Mouse (Mus musculus): ENCODE results near the gene Crtap. TPM values are rescaled to one million over a fixed set of nuclear protein-coding genes. Genes with fewer than 3 reads are reported as not detected.

Gene Crtap
- 124 and 147 TPM in 2 replicates for polyA plus RNA-seq (2015; fragmentation: Nextera tagmentation; extraction: Ambion mirVana)

DNA sequence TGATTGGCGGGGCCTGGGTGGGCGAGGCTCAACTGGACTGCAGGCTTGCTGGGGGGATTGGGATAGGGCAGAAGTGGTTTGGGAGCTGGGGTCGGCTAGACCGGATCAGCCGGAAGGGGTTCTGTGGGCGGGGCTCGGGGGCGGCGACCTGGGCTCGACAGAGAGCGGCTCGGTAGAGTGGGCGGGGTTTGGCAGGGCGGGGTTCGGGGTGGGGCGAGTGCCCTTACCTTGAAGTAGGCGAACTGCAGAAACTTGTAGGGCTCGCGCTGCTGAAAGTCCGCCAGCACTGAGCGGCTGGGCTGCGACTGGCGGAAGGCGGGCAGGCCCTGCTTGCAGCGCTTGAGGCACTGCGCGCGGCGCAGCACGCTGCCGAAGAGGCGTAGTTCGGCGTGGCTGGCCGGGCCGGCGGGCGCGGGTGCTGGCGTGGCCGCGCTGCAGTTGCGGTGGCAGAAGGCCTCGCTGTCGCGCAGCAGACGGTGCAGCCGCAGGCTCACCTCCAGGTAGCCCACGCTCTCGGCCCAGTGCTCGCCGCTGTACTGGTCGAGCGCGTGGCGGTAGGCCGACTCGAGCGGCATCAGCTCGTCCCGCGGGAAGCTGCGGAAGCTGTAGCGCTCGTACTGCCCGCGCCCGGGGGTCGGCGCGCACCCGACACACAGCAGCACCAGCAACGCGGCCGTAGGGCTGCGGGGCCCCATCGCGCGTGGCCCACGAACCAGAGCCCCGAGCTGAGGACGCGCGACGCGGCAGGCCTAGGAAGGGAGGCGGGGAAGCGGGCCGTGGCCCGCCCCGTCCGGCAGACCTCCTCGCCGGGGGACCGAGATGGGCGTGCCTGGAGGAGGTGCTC is at the start of gene Crtap:
Gene Crtap, minus strand, starts transcription at position 771 of the 844 bp plus-strand sequence.
- peak within 1 kb of the TSS; percentile 74 for H3K4me2 ChIP-seq
- peak within 1 kb of the TSS; percentile 73 for H3K9ac ChIP-seq
- 0 out of 2 replicates have a peak, but pooled peaks cover 5% of the 10 kb centered on the region for H3K36me3 ChIP-seq
- WGBS = 1% methylated on average over 94 of the region's 96 CpGs
- H3K4me1 ChIP-seq = peaks cover 18% of the 10 kb centered on the region
- peak within 1 kb of the TSS; percentile 90 for H3K27ac ChIP-seq
- ATAC-seq (ENCODE audit: insufficient read depth, low FRiP score, low read depth) = peak; percentile 82
- H3K4me3 ChIP-seq (replicated peaks) = peak within 1 kb of the TSS; percentile 76
- H3K27me3 ChIP-seq (replicated peaks) = no peaks in the 10 kb centered on the region
- H3K9me3 ChIP-seq = no peaks in the 10 kb centered on the region

DNA sequence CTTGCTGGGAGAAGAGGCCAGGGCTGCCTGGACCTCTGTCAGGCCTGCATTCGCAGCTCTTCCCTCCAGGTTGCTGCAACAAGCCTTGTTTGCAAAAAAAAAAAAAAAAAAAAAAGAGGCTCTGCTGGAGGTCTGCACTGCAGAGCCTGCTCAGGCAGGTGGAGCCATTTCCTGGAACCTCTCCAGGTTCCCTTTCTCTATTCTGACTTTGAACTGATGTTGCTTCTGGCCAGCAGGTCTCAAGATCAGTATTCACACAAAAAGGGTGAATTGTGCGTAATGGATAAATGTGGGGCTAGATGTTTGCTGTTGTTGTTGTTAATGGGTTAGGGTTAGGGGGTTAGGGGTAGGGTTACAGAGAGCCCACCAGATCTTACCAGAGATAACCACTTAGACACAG is 45.2 kb upstream of the Crtap start:
- H3K4me3 ChIP-seq (replicated peaks) = no peak overlapping the region
- H3K36me3 ChIP-seq = peaks cover 3% of the 10 kb centered on the region; the same call in 1 of the 2 replicates
- H3K27me3 ChIP-seq (replicated peaks) = no peaks in the 10 kb centered on the region
- H3K4me2 ChIP-seq = no peak overlapping the region
- H3K4me1 ChIP-seq = no peaks in the 10 kb centered on the region
- H3K9ac ChIP-seq = no peak overlapping the region
- H3K9me3 ChIP-seq = no peaks in the 10 kb centered on the region
- no peak for ATAC-seq (ENCODE audit: insufficient read depth, low FRiP score, low read depth)
- 75% methylated on average over 2 of the region's 2 CpGs for WGBS
- no peak overlapping the region for H3K27ac ChIP-seq

DNA sequence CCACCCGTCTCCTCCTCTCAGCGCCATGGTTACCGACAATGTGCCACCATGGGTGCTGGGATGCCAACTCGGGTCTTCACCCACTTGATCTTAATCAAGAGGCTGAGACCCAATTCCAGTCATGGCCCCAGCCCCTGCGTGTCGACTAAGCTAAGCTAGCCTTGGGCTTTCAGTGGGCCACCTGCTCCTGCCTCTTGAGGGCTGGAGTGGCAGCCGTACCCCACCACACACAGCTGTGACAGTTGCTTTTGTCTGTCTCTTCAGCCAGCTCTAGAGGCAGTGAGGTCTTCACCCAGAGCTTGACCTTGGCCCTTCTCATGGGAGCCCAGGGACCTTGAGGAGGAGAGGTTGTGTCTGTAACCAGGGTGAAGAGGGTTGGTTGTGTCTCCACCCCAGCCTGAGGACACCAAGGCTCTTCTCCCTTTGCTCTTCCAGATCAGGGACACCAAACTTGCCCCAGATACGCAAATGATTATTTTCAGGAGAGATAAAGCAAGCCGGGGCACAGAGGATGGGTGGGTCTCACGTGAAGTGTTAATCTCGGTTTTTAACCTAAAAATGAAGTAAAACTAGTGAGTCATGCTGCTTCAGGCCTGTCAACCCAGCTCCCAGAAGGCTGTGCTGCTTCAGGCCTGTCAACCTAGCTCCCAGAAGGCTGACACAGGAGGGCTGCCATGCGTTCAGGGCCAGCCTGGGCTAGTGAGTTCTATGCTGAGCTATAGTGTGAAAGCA is 37.8 kb upstream of the Crtap start:
- Histone ChIP-seq H3K9ac (no peak overlapping the region), H3K4me1 (no peaks in the 10 kb centered on the region), H3K36me3 (peaks cover 12% of the 10 kb centered on the region), H3K27ac (no peak overlapping the region), H3K4me3 (replicated peaks) (no peak overlapping the region), H3K9me3 (no peaks in the 10 kb centered on the region), H3K27me3 (replicated peaks) (no peaks in the 10 kb centered on the region), H3K4me2 (no peak overlapping the region)
- WGBS = 84% methylated on average over 12 of the region's 12 CpGs
- ATAC-seq (ENCODE audit: insufficient read depth, low FRiP score, low read depth) = no peak

DNA sequence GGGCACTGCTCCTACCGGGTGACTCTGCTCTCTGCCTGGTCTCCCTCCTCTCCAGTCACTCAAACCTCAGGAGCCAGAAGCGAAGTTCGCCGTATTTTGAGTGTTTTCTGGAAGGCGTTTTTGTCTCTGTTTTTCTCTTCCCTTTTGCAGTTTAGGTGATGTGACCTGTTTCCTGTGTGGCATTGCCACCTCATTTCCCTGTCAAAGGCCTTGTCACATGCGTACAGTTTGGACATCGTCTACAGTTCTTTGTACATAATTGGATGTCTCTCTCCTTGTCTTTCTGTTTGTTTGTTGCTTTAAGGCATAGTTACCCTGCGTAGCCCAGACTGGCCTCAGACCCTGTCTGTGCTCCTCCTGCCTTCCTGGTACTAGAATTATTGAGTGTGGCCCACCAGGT is 37.0 kb upstream of the Crtap start:
- H3K27ac ChIP-seq = no peak overlapping the region
- ATAC-seq (ENCODE audit: insufficient read depth, low FRiP score, low read depth) = no peak
- H3K36me3 ChIP-seq = peaks cover 12% of the 10 kb centered on the region
- 89% methylated on average over 8 of the region's 8 CpGs for WGBS
- H3K9ac ChIP-seq = no peak overlapping the region
- H3K4me3 ChIP-seq (replicated peaks) = no peak overlapping the region
- H3K9me3 ChIP-seq = no peaks in the 10 kb centered on the region
- no peak overlapping the region for H3K4me2 ChIP-seq
- H3K27me3 ChIP-seq (replicated peaks) = no peaks in the 10 kb centered on the region
- H3K4me1 ChIP-seq = no peaks in the 10 kb centered on the region

DNA sequence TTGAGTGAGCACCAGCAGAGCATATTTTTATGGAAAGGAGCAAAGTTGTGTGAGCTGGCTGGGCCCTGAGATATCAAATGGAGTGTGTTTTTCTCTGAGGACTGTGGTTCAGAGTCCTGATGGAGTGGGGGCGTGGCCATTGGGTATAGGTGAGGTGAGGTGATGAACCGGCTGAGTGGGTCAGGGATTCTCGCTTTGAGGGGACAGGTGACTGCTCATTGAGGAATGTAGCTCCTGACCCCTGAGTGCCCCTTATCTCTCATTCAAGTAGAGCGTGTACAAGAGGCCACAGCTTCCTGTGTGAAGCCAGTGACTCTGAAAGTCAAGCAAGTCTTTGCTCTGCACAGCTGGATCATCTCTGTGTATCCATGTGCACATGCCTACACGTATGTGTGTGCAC is 35.7 kb upstream of the Crtap start:
- H3K27me3 ChIP-seq (replicated peaks) = no peaks in the 10 kb centered on the region
- 77% methylated on average over 5 of the region's 5 CpGs for WGBS
- no peak overlapping the region for H3K9ac ChIP-seq
- ATAC-seq (ENCODE audit: insufficient read depth, low FRiP score, low read depth) = no peak
- H3K36me3 ChIP-seq = peaks cover 12% of the 10 kb centered on the region
- H3K27ac ChIP-seq = no peak overlapping the region
- H3K9me3 ChIP-seq = no peaks in the 10 kb centered on the region
- H3K4me1 ChIP-seq = no peaks in the 10 kb centered on the region
- H3K4me2 ChIP-seq = no peak overlapping the region
- H3K4me3 ChIP-seq (replicated peaks) = no peak overlapping the region

DNA sequence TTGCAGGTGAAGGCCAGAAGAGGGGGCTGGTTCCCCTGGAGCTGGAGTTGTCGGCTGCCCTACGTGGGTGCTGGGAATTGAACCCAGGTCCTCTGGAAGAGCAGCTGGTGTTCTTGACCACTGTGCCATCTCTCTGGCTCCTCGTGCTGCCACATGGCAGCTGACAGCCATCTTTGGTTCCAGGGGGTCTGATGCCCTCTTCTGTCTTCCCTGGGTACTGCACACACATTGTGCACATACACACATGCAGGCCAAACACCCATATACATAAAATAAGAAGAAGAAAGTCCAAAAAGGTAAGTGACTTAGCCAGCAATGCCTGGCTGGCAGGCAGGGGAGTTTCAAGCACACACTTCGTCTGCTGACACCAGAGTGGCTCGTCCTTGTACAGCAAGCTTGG is 35.1 kb upstream of the Crtap start:
- 93% methylated on average over 5 of the region's 5 CpGs for WGBS

DNA sequence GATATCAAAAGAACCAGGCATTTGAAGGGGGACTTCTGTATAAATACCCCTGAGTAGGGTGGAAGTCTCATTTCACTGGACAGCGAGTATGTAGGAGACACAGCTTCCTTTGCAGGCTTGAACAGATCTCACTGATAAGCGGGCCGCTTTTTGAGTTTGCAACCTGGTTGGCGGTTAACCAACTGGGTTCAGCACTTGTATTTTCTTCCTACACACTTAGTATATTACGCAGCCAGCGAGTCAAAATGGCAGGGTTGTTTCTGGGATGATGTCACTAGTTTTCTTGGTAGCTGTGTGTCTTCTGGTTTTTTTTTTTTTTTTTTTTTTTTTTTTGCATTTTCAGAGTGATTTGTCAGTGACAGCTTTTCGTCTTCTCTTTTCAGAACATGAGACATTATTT is 31.3 kb upstream of the Crtap start:
- Histone ChIP-seq H3K4me1 (no peaks in the 10 kb centered on the region), H3K27ac (no peak overlapping the region), H3K4me3 (replicated peaks) (no peak overlapping the region), H3K9me3 (no peaks in the 10 kb centered on the region), H3K4me2 (no peak overlapping the region), H3K36me3 (peaks cover 8% of the 10 kb centered on the region), H3K9ac (no peak overlapping the region), H3K27me3 (replicated peaks) (no peaks in the 10 kb centered on the region)
- ATAC-seq (ENCODE audit: insufficient read depth, low FRiP score, low read depth) = no peak
- WGBS = 89% methylated on average over 7 of the region's 7 CpGs

More for the DNA sequence above, 35.1 kb upstream of the Crtap start:
- Histone ChIP-seq H3K9me3 (no peaks in the 10 kb centered on the region), H3K4me1 (no peaks in the 10 kb centered on the region), H3K27me3 (replicated peaks) (no peaks in the 10 kb centered on the region), H3K9ac (no peak overlapping the region), H3K4me3 (replicated peaks) (no peak overlapping the region), H3K27ac (no peak overlapping the region), H3K4me2 (no peak overlapping the region), H3K36me3 (peaks cover 9% of the 10 kb centered on the region)
- ATAC-seq (ENCODE audit: insufficient read depth, low FRiP score, low read depth) = no peak

DNA sequence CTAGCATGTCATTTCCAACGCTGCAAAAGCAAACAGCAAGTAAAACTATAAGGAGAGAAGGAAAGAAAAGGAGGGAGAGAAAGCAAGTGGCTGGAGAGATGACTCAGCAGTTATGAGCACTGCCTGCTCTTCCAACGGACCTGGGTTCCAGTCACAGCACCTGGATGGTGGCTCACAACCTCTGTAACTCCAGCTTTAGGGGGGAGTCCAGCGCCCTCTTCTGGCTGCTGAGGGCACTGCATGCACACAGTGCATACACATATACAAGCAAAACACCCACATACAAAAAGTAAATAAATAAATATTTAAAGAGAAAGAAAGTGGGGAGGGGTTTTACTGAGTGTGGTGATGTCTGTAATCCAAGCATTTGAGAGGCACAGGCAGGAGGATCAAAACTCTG is 30.6 kb upstream of the Crtap start:
- Histone ChIP-seq H3K27ac (no peak overlapping the region), H3K4me2 (no peak overlapping the region), H3K27me3 (replicated peaks) (no peaks in the 10 kb centered on the region), H3K9me3 (no peaks in the 10 kb centered on the region), H3K4me3 (replicated peaks) (no peak overlapping the region), H3K36me3 (peaks cover 8% of the 10 kb centered on the region), H3K9ac (no peak overlapping the region), H3K4me1 (no peaks in the 10 kb centered on the region)
- WGBS = 76% methylated on average over 3 of the region's 3 CpGs
- ATAC-seq (ENCODE audit: insufficient read depth, low FRiP score, low read depth) = no peak

DNA sequence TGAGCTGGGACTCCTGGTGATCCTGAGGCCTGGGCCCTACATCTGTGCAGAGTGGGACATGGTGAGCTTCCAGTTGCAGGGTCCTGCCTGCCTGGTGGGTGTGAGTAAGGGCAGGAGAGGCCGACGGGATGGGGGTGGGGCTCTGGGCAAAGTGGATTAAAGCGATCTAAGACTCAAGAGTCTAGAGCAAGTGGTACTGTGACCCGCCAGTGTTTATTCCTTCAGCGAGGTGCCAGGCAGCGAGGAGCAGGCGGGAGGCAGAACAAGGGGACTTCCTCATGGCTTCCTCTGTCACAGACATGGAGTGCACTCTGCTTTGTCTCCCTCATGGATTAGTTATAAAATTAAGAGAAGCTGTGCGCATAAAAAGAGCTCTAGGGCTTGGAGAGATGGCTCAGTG is 30.0 kb upstream of the Crtap start:
- ATAC-seq (ENCODE audit: insufficient read depth, low FRiP score, low read depth) = no peak
- no peak overlapping the region for H3K9ac ChIP-seq
- 73% methylated on average over 8 of the region's 8 CpGs for WGBS
- peaks cover 5% of the 10 kb centered on the region for H3K36me3 ChIP-seq
- no peak overlapping the region for H3K4me2 ChIP-seq
- H3K9me3 ChIP-seq = no peaks in the 10 kb centered on the region
- H3K4me1 ChIP-seq = no peaks in the 10 kb centered on the region
- no peak overlapping the region for H3K27ac ChIP-seq
- H3K27me3 ChIP-seq (replicated peaks) = no peaks in the 10 kb centered on the region
- H3K4me3 ChIP-seq (replicated peaks) = no peak overlapping the region

DNA sequence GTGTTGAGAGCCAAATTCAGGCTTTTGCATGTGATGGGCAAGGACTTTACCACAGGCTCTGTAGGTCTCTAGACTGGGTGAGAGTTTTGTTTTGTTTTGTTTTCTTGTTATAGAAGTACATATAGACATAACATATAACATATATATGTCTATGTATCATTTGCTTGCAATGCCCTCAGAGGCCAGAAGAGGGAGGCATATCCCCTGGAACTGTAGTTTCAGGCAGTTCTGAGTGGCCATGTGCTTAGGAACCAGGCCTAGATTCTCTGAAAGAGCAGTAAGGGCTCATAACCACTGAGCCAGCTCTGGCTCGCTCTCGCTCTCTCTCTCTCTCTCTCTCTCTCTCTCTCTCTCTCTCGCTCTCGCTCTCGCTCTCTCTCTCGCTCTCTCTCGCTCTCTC is 27.7 kb upstream of the Crtap start:
- H3K4me3 ChIP-seq (replicated peaks) = no peak overlapping the region
- H3K27me3 ChIP-seq (replicated peaks) = no peaks in the 10 kb centered on the region
- peaks cover 6% of the 10 kb centered on the region; the same call in 1 of the 2 replicates for H3K36me3 ChIP-seq
- H3K4me2 ChIP-seq = no peak overlapping the region
- H3K4me1 ChIP-seq = no peaks in the 10 kb centered on the region
- no peak for ATAC-seq (ENCODE audit: insufficient read depth, low FRiP score, low read depth)
- no peak overlapping the region for H3K27ac ChIP-seq
- WGBS = 64% methylated on average over 7 of the region's 7 CpGs
- no peak overlapping the region for H3K9ac ChIP-seq
- H3K9me3 ChIP-seq = no peaks in the 10 kb centered on the region

DNA sequence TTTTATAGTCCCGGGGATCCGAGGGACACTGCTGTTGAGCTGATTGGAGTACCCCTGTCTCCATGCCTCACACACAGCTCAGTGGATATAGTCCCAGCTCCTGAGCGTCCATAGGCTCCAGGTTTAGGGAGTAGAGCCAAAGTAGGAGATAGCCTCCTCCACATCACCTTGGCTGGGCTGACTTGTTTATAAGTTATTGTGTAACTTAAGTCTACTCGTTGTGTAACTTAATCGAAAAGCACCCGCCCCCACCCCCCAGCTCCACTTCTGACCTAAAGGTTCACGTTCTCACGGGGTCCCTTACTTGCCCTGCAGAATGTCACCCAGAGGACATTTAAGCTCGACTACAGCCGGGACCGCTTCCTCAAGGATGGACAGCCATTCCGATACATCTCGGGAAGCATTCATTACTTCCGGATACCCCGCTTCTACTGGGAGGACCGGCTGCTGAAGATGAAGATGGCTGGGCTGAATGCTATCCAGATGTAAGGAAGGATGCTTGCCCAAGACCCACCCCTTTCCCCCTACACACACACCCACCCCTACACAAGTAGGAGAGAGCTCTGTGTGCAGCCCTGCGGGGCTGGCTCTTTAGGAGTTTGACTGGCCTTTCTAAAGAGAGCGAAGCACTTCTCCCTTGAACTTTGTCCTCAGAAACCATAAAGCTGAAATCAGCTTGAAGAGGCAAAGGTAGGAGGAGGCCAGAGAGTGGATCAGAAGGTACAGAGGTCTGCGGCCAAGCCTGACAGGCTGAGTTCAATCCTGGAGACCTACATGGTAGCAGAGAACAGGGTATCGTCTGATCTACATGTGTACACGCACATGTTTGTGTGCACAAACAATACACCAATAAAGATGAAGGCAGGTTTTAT is 26.4 kb upstream of the Crtap start:
- H3K27ac ChIP-seq = no peak overlapping the region
- no peak overlapping the region for H3K9ac ChIP-seq
- no peak overlapping the region for H3K4me2 ChIP-seq
- H3K27me3 ChIP-seq (replicated peaks) = no peaks in the 10 kb centered on the region
- 83% methylated on average over 21 of the region's 21 CpGs for WGBS
- ATAC-seq (ENCODE audit: insufficient read depth, low FRiP score, low read depth) = no peak
- H3K4me1 ChIP-seq = no peaks in the 10 kb centered on the region
- no peaks in the 10 kb centered on the region for H3K9me3 ChIP-seq
- peaks cover 6% of the 10 kb centered on the region; the same call in 1 of the 2 replicates for H3K36me3 ChIP-seq
- H3K4me3 ChIP-seq (replicated peaks) = no peak overlapping the region
